Mouse (Mus musculus) intestine, embryonic 15.5 days (tissue): ENCODE results near the gene Tmem206. TPM values are rescaled to one million over a fixed set of nuclear protein-coding genes. Genes with fewer than 3 reads are reported as not detected.
A peak's percentile ranks its signal among the peaks of the same experiment; 100 is the strongest.

Experiments used
- ATAC-seq: fragments of 200-750 bp; cut with Nextera tagmentation; 2 replicates; pipeline ENCODE4 v1.8.0; 2017; ENCODE audit warnings: moderate TSS enrichment, moderate library complexity
- H3K27ac ChIP-seq: fragments of 300-500 bp; sonication (generic); 2 replicates; pipeline ENCODE4 v1.5.1; 2015; ENCODE audit warnings: mild to moderate bottlenecking, inconsistent platforms
- H3K27me3 ChIP-seq: fragments of 300-500 bp; sonication (generic); replicated peaks from 2 replicates; pipeline ENCODE4 v1.6.1; 2015; ENCODE audit warnings: inconsistent platforms
- H3K36me3 ChIP-seq: fragments of 300-500 bp; sonication (generic); 2 replicates; pipeline ENCODE4 v1.6.1; 2015; ENCODE audit warnings: inconsistent platforms
- H3K4me1 ChIP-seq: fragments of 300-500 bp; sonication (generic); replicated peaks from 2 replicates; pipeline ENCODE4 v1.6.1; 2015; ENCODE audit warnings: inconsistent platforms
- H3K4me2 ChIP-seq: fragments of 300-500 bp; sonication (generic); replicated peaks from 2 replicates; pipeline ENCODE4 v1.6.1; 2015; ENCODE audit warnings: mild to moderate bottlenecking, inconsistent platforms
- H3K4me3 ChIP-seq: fragments of 300-500 bp; sonication (generic); replicated peaks from 2 replicates; pipeline ENCODE4 v1.5.1; 2015; ENCODE audit warnings: inconsistent platforms
- H3K9ac ChIP-seq: fragments of 300-500 bp; sonication (generic); 2 replicates; pipeline ENCODE4 v1.6.1; 2015; ENCODE audit warnings: inconsistent platforms
- H3K9me3 ChIP-seq: fragments of 300-500 bp; sonication (generic); 2 replicates; pipeline ENCODE4 v1.6.1; 2016; ENCODE audit warnings: inconsistent platforms
- WGBS: fragments of 180-500 bp; shearing (Covaris S2); methylation state at CpG from one replicate; pipeline ENCODE4 v1.1.7; 2015; 5-methylcytosine and 5-hydroxymethylcytosine counted together
- polyA plus RNA-seq: library from polyadenylated mRNA; unstranded; fragments of >200 nt; fragmentation: Nextera tagmentation; extraction: Ambion mirVana; gene quantifications from 2 replicates; pipeline ENCODE4 v1.2.1, GENCODE M21; 2015

Tmem206 gene
- polyA plus RNA-seq, 1 experiment from 2014 or later: 16.4 TPM

GRCm38 (mm10) chr1:191293996-191294795, 31.5 kb upstream of the Tmem206 start:
- ATAC-seq: peak; percentile 21; the same call in 1 of the 2 replicates
- 39% methylated on average over 9 of the region's 9 CpGs for WGBS
- Histone ChIP-seq H3K9ac (no peak overlapping the region), H3K4me1 (peaks cover 4% of the 10 kb centered on the region; the same call in 1 of the 2 replicates), H3K36me3 (no peaks in the 10 kb centered on the region), H3K4me2 (no peak overlapping the region), H3K4me3 (no peak overlapping the region), H3K27me3 (no peaks in the 10 kb centered on the region), H3K9me3 (no peaks in the 10 kb centered on the region), H3K27ac (no peak overlapping the region)

- WGBS: 32% methylated on average over 3 of the region's 3 CpGs
- no peaks in the 10 kb centered on the region for H3K9me3 ChIP-seq
- no peaks in the 10 kb centered on the region for H3K36me3 ChIP-seq
- no peak overlapping the region for H3K4me3 ChIP-seq
- H3K27ac ChIP-seq: no peak overlapping the region
- peaks cover 4% of the 10 kb centered on the region; the same call in 1 of the 2 replicates for H3K4me1 ChIP-seq
- H3K27me3 ChIP-seq: no peaks in the 10 kb centered on the region
- H3K4me2 ChIP-seq: no peak overlapping the region
- no peak for ATAC-seq
- no peak overlapping the region for H3K9ac ChIP-seq
Measured at GRCm38 (mm10) chr1:191295784-191296183, 29.9 kb upstream of the Tmem206 start.

GRCm38 (mm10) chr1:191296445-191296844, 29.3 kb upstream of the Tmem206 start:
- H3K27me3 ChIP-seq: no peaks in the 10 kb centered on the region

GRCm38 (mm10) chr1:191298304-191298703, 27.4 kb upstream of the Tmem206 start:
- Histone ChIP-seq H3K4me3 (no peak overlapping the region), H3K27ac (no peak overlapping the region), H3K27me3 (no peaks in the 10 kb centered on the region), H3K4me1 (peaks cover 4% of the 10 kb centered on the region; the same call in 1 of the 2 replicates), H3K9me3 (no peaks in the 10 kb centered on the region), H3K9ac (no peak overlapping the region), H3K4me2 (no peak overlapping the region), H3K36me3 (no peaks in the 10 kb centered on the region)
- no peak for ATAC-seq
- WGBS: 93% methylated on average over 4 of the region's 4 CpGs

More at GRCm38 (mm10) chr1:191296445-191296844, 29.3 kb upstream of the Tmem206 start:
- Histone ChIP-seq H3K27ac (no peak overlapping the region), H3K9ac (no peak overlapping the region), H3K4me1 (peaks cover 4% of the 10 kb centered on the region; the same call in 1 of the 2 replicates), H3K4me2 (no peak overlapping the region), H3K9me3 (no peaks in the 10 kb centered on the region), H3K4me3 (no peak overlapping the region), H3K36me3 (no peaks in the 10 kb centered on the region)
- peak; percentile 29 for ATAC-seq
- WGBS: 61% methylated on average over 5 of the region's 5 CpGs

GRCm38 (mm10) chr1:191299215-191299942, 26.3 kb upstream of the Tmem206 start:
- no peaks in the 10 kb centered on the region for H3K27me3 ChIP-seq
- no peaks in the 10 kb centered on the region for H3K9me3 ChIP-seq
- no peak overlapping the region for H3K4me2 ChIP-seq
- no peak for ATAC-seq
- no peaks in the 10 kb centered on the region for H3K36me3 ChIP-seq
- peaks cover 2% of the 10 kb centered on the region; the same call in 1 of the 2 replicates for H3K4me1 ChIP-seq
- H3K27ac ChIP-seq: no peak overlapping the region
- WGBS: 59% methylated on average over 11 of the region's 11 CpGs
- H3K9ac ChIP-seq: no peak overlapping the region
- no peak overlapping the region for H3K4me3 ChIP-seq

GRCm38 (mm10) chr1:191301903-191302302, 23.8 kb upstream of the Tmem206 start:
- no peaks in the 10 kb centered on the region for H3K27me3 ChIP-seq
- no peaks in the 10 kb centered on the region for H3K36me3 ChIP-seq
- no peak for ATAC-seq
- no peak overlapping the region for H3K9ac ChIP-seq
- 33% methylated on average over 4 of the region's 4 CpGs for WGBS
- no peak overlapping the region for H3K4me3 ChIP-seq
- H3K9me3 ChIP-seq: no peaks in the 10 kb centered on the region
- no peak overlapping the region for H3K27ac ChIP-seq
- no peak overlapping the region for H3K4me2 ChIP-seq
- no peaks in the 10 kb centered on the region for H3K4me1 ChIP-seq

GRCm38 (mm10) chr1:191303736-191304135, 22.0 kb upstream of the Tmem206 start:
- Histone ChIP-seq H3K36me3 (no peaks in the 10 kb centered on the region), H3K9ac (no peak overlapping the region), H3K4me2 (no peak overlapping the region), H3K27ac (no peak overlapping the region), H3K4me1 (no peaks in the 10 kb centered on the region), H3K4me3 (no peak overlapping the region), H3K9me3 (no peaks in the 10 kb centered on the region), H3K27me3 (no peaks in the 10 kb centered on the region)
- 74% methylated on average over 3 of the region's 3 CpGs for WGBS
- no peak for ATAC-seq

- Histone ChIP-seq H3K9ac (no peak overlapping the region), H3K9me3 (no peaks in the 10 kb centered on the region), H3K27me3 (no peaks in the 10 kb centered on the region), H3K4me3 (no peak overlapping the region), H3K27ac (no peak overlapping the region), H3K4me2 (no peak overlapping the region), H3K4me1 (no peaks in the 10 kb centered on the region), H3K36me3 (no peaks in the 10 kb centered on the region)
- ATAC-seq: no peak
- WGBS: 69% methylated on average over 6 of the region's 6 CpGs
Measured at GRCm38 (mm10) chr1:191304216-191304615, 21.5 kb upstream of the Tmem206 start.

- ATAC-seq: no peak
- WGBS: 69% methylated on average over 7 of the region's 7 CpGs
- no peaks in the 10 kb centered on the region for H3K9me3 ChIP-seq
- no peak overlapping the region for H3K27ac ChIP-seq
- H3K27me3 ChIP-seq: no peaks in the 10 kb centered on the region
- H3K4me2 ChIP-seq: no peak overlapping the region
- no peaks in the 10 kb centered on the region for H3K36me3 ChIP-seq
- H3K4me1 ChIP-seq: no peaks in the 10 kb centered on the region
- no peak overlapping the region for H3K9ac ChIP-seq
- H3K4me3 ChIP-seq: no peak overlapping the region
Measured at GRCm38 (mm10) chr1:191305610-191306009, 20.1 kb upstream of the Tmem206 start.

GRCm38 (mm10) chr1:191306316-191306715, 19.4 kb upstream of the Tmem206 start:
- Histone ChIP-seq H3K9me3 (no peaks in the 10 kb centered on the region), H3K4me2 (no peak overlapping the region), H3K9ac (no peak overlapping the region), H3K27ac (no peak overlapping the region), H3K4me3 (no peak overlapping the region), H3K36me3 (no peaks in the 10 kb centered on the region), H3K4me1 (no peaks in the 10 kb centered on the region), H3K27me3 (no peaks in the 10 kb centered on the region)
- no peak for ATAC-seq
- WGBS: 88% methylated on average over 9 of the region's 9 CpGs

- WGBS: 80% methylated on average over 9 of the region's 9 CpGs
- H3K27ac ChIP-seq: no peak overlapping the region
- no peak overlapping the region for H3K9ac ChIP-seq
- H3K36me3 ChIP-seq: no peaks in the 10 kb centered on the region
- no peaks in the 10 kb centered on the region for H3K9me3 ChIP-seq
- ATAC-seq: no peak
- H3K4me3 ChIP-seq: no peak overlapping the region
- H3K4me1 ChIP-seq: no peaks in the 10 kb centered on the region
- no peak overlapping the region for H3K4me2 ChIP-seq
- H3K27me3 ChIP-seq: no peaks in the 10 kb centered on the region
Measured at GRCm38 (mm10) chr1:191307766-191308455, 17.8 kb upstream of the Tmem206 start.

GRCm38 (mm10) chr1:191311296-191311898, 14.3 kb upstream of the Tmem206 start:
- ATAC-seq: no peak
- H3K9ac ChIP-seq: no peak overlapping the region

More at GRCm38 (mm10) chr1:191311296-191311898, 14.3 kb upstream of the Tmem206 start:
- WGBS: 67% methylated on average over 4 of the region's 4 CpGs
- H3K36me3 ChIP-seq: no peaks in the 10 kb centered on the region
- H3K27me3 ChIP-seq: no peaks in the 10 kb centered on the region
- no peak overlapping the region for H3K27ac ChIP-seq
- no peaks in the 10 kb centered on the region for H3K9me3 ChIP-seq
- no peak overlapping the region for H3K4me3 ChIP-seq
- H3K4me2 ChIP-seq: no peak overlapping the region
- no peaks in the 10 kb centered on the region for H3K4me1 ChIP-seq
